9 mouse cellular contexts compared by ENCODE assay signal in genomic region chr4:130102111-130102651, GRCm38 (mm10). TPM values are rescaled to one million over a fixed set of nuclear protein-coding genes. Genes with fewer than 3 reads are reported as not detected.
A peak's percentile ranks its signal among the peaks of the same experiment; 100 is the strongest.
DNase-seq lines count a peak whose midpoint lies in the region; ATAC-seq and TF ChIP-seq lines count a peak whose summit lies in the region.
"Had no signal": no experiment of that assay in that cellular context is flagged by ENCODE, and none has a peak within 500 bp of the region (broad histone marks: within the 10 kb centered on the region; RNA-seq: fewer than 3 reads in every experiment).

TSS of gene Pef1 (plus strand) at chr4:130102558.

- WGBS in spleen, adult 2 months = 31% methylated on average over 6 of the region's 6 CpGs
- 5% methylated on average over 6 of the region's 6 CpGs for WGBS in embryonic facial prominence, embryonic 13.5 days
- WGBS in heart, embryonic 16.5 days = 11% methylated on average over 6 of the region's 6 CpGs
- 5% methylated on average over 6 of the region's 6 CpGs for WGBS in midbrain, embryonic 10.5 days

- H3K27me3 ChIP-seq in spleen, adult 2 months (ENCODE audit: control insufficient read depth, insufficient read depth, low read length) = no peaks in the 10 kb centered on the region; the same call in 1 of the 2 replicates
- no peaks in the 10 kb centered on the region; the same call in 1 of the 2 replicates for H3K27me3 ChIP-seq in embryonic facial prominence, embryonic 13.5 days
- peaks cover 4% of the 10 kb centered on the region; the same call in 1 of the 2 replicates for H3K27me3 ChIP-seq in heart, embryonic 16.5 days (ENCODE audit: control insufficient read depth, insufficient read depth, low read length)
- H3K27me3 ChIP-seq in midbrain, embryonic 10.5 days (ENCODE audit: low read depth, poor library complexity, severe bottlenecking) = no peaks in the 10 kb centered on the region

- no peak for DNase-seq in spleen, adult 2 months (ENCODE audit: low read depth in 1 of 2, low spot score in 2 of 2)
- no peak for DNase-seq in spleen, postnatal 36 days (ENCODE audit: low spot score in 2 of 2)
- no peak for DNase-seq in left cerebral cortex, postnatal 4 days
- no peak for DNase-seq in midbrain, embryonic 10.5 days (ENCODE audit: low spot score)
- no peak for DNase-seq in spleen, adult 18-20 months
- no peak for DNase-seq in urinary bladder, postnatal 4 days (ENCODE audit: low spot score in 2 of 2)

- no peak for ATAC-seq in embryonic facial prominence, embryonic 13.5 days (ENCODE audit: insufficient number of reproducible peaks, insufficient read depth, low FRiP score, low TSS enrichment, low read depth)
- no peak for ATAC-seq in heart, embryonic 16.5 days (replicated peaks; ENCODE audit: extremely low read depth, insufficient read depth, low FRiP score)

- TF ChIP-seq CTCF in spleen, adult 2 months (IDR thresholded peaks at IDR 0.05; ENCODE audit: extremely low read depth, insufficient read depth, insufficient read length, insufficient replicate concordance) = no peak

- TF ChIP-seq POLR2A in spleen, adult 2 months (IDR thresholded peaks at IDR 0.05; ENCODE audit: low read depth, low read length) = no peak

- H3K4me1 ChIP-seq in spleen, adult 2 months (ENCODE audit: control insufficient read depth, insufficient read depth, insufficient read length) = no peaks in the 10 kb centered on the region
- peaks cover 30% of the 10 kb centered on the region for H3K4me1 ChIP-seq in embryonic facial prominence, embryonic 13.5 days
- H3K4me1 ChIP-seq in heart, embryonic 16.5 days (ENCODE audit: control insufficient read depth, insufficient read depth, low read length) = no peaks in the 10 kb centered on the region; the same call in 1 of the 2 replicates
- peaks cover 31% of the 10 kb centered on the region for H3K4me1 ChIP-seq in midbrain, embryonic 10.5 days

- no peak within 1 kb of the TSS for H3K27ac ChIP-seq in spleen, adult 2 months (ENCODE audit: insufficient read depth, low read length)
- peak within 1 kb of the TSS; percentile 51 for H3K27ac ChIP-seq in embryonic facial prominence, embryonic 13.5 days
- no peak within 1 kb of the TSS for H3K27ac ChIP-seq in heart, embryonic 16.5 days (ENCODE audit: low read length)
- H3K27ac ChIP-seq in midbrain, embryonic 10.5 days (replicated peaks) = no peak within 1 kb of the TSS

- H3K36me3 ChIP-seq in spleen, adult 2 months (ENCODE audit: control insufficient read depth, insufficient read depth, low read length) = no peaks in the 10 kb centered on the region
- H3K36me3 ChIP-seq in embryonic facial prominence, embryonic 13.5 days = peaks cover 15% of the 10 kb centered on the region; the same call in 1 of the 2 replicates
- H3K36me3 ChIP-seq in heart, embryonic 16.5 days (ENCODE audit: control insufficient read depth, insufficient read depth) = no peaks in the 10 kb centered on the region
- H3K36me3 ChIP-seq in midbrain, embryonic 10.5 days = no peaks in the 10 kb centered on the region

- H3K9ac ChIP-seq in embryonic facial prominence, embryonic 13.5 days = no peak within 1 kb of the TSS
- no peak within 1 kb of the TSS for H3K9ac ChIP-seq in heart, embryonic 16.5 days (ENCODE audit: low read length)

- intact Hi-C loops in left cerebral cortex, postnatal 4 days (cut with DNase I) = no loop called here

- no peak within 1 kb of the TSS for H3K4me3 ChIP-seq in spleen, adult 2 months (ENCODE audit: extremely low read depth, insufficient read depth, insufficient read length)
- peak within 1 kb of the TSS; percentile 8; the same call in 1 of the 2 replicates for H3K4me3 ChIP-seq in embryonic facial prominence, embryonic 13.5 days
- H3K4me3 ChIP-seq in heart, embryonic 16.5 days (ENCODE audit: low read length) = no peak within 1 kb of the TSS
- no peak within 1 kb of the TSS for H3K4me3 ChIP-seq in midbrain, embryonic 10.5 days
- H3K4me3 ChIP-seq: erythroblast, embryonic 14.5 days had no signal

- H3K9me3 ChIP-seq in embryonic facial prominence, embryonic 13.5 days = peaks cover 3% of the 10 kb centered on the region; the same call in 1 of the 2 replicates
- peaks cover 5% of the 10 kb centered on the region; the same call in 1 of the 2 replicates for H3K9me3 ChIP-seq in heart, embryonic 16.5 days (replicated peaks; ENCODE audit: control insufficient read depth, low read length)
- H3K9me3 ChIP-seq in midbrain, embryonic 10.5 days (replicated peaks) = 0 out of 2 replicates have a peak, but pooled peaks cover 5% of the 10 kb centered on the region

- H3K4me2 ChIP-seq in embryonic facial prominence, embryonic 13.5 days = peak within 1 kb of the TSS; percentile 26; the same call in 1 of the 2 replicates
- H3K4me2 ChIP-seq in heart, embryonic 16.5 days (ENCODE audit: low read depth, low read length) = no peak within 1 kb of the TSS

RNA-seq across cellular contexts. Expression of gene Pef1, which starts in this region (rescaled TPM):
- 47.1 and 52.5 TPM in 2 replicates for polyA plus RNA-seq in spleen, adult 2 months (2012; rRNA removed)
- polyA plus RNA-seq in embryonic facial prominence, embryonic 13.5 days (2015; fragmentation: Nextera tagmentation; extraction: Ambion mirVana) = 66.5 and 66.9 TPM in 2 replicates
- polyA plus RNA-seq in heart, embryonic 16.5 days (2015; fragmentation: Nextera tagmentation; extraction: Ambion mirVana) = 61.9 and 62.9 TPM in 2 replicates
- total RNA-seq in left cerebral cortex, postnatal 4 days (2021) = 10 to 100 TPM; 33.8 to 36.1 TPM
- polyA plus RNA-seq in midbrain, embryonic 10.5 days (2016; fragmentation: Nextera tagmentation; extraction: Ambion mirVana) = 74.0 and 76.9 TPM in 2 replicates
